Mouse (Mus musculus) brain, embryonic 14.5 days (tissue): ENCODE data around the gene Tmbim6.

Experiments used
- CTCF ChIP-seq: fragments of 200-500 bp; IDR thresholded peaks from 2 replicates; pipeline ENCODE4 v1.5.1; 2012; ENCODE audit warnings: inconsistent platforms, mild to moderate bottlenecking, moderate library complexity, borderline replicate concordance; ENCODE audit not compliant: insufficient read depth, insufficient read length; ENCODE audit errors: extremely low read depth
- POLR2A ChIP-seq: fragments of 200-500 bp; IDR thresholded peaks from 2 replicates; pipeline ENCODE4 v1.6.1; 2012; ENCODE audit warnings: mild to moderate bottlenecking, inconsistent platforms, borderline replicate concordance; ENCODE audit not compliant: poor library complexity, insufficient read depth, insufficient read length, severe bottlenecking; ENCODE audit errors: extremely low read depth

- TF ChIP-seq POLR2A (no peak), CTCF (no peak)
Observed at GRCm38 (mm10) chr15:99454585-99455279, 62.0 kb downstream of the Tmbim6 start.
